Mouse (Mus musculus) megakaryocyte, embryonic 14.5 days (primary cell): ENCODE data around the gene Slc5a8. TPM values are rescaled to one million over a fixed set of nuclear protein-coding genes. Genes with fewer than 3 reads are reported as not detected.

Source experiments
- H3K27me3 ChIP-seq: replicated peaks from 2 replicates; pipeline ENCODE3; 2012; ENCODE audit warnings: inconsistent platforms
- H3K36me3 ChIP-seq: replicated peaks from 2 replicates; pipeline ENCODE3; 2012; ENCODE audit warnings: low read length, inconsistent platforms, mixed read lengths
- H3K4me1 ChIP-seq: 2 replicates; pipeline ENCODE4 v1.6.1; 2012; ENCODE audit warnings: inconsistent platforms
- H3K4me3 ChIP-seq: replicated peaks from 2 replicates; pipeline ENCODE3; 2012; ENCODE audit warnings: moderate library complexity, mild to moderate bottlenecking, inconsistent platforms
- H3K9me3 ChIP-seq: 2 replicates; pipeline ENCODE4 v1.6.1; 2012; ENCODE audit warnings: inconsistent platforms
- FLI1 ChIP-seq: IDR thresholded peaks from 2 replicates; pipeline ENCODE4 v1.6.1; 2012; ENCODE audit warnings: low read length, inconsistent platforms, mixed read lengths
- GATA1 ChIP-seq: IDR thresholded peaks from 3 replicates; pipeline ENCODE4 v1.6.1; 2012; ENCODE audit warnings: mixed read lengths, low read length, inconsistent platforms, borderline replicate concordance
- polyA plus RNA-seq: library from polyadenylated mRNA; stranded (reverse); fragments of >175 nt; gene quantifications from 2 replicates; pipeline ENCODE4 v1.2.3, GENCODE M21; 2012; ENCODE audit warnings: low replicate concordance; ENCODE audit not compliant: insufficient read depth

The Slc5a8 gene
- polyA plus RNA-seq, 1 experiment: not detected

GRCm38 (mm10) chr10:88968586-88968985, 82.8 kb downstream of the Slc5a8 start:
- Histone ChIP-seq H3K27me3 (no peaks in the 10 kb centered on the region), H3K4me3 (no peak overlapping the region), H3K36me3 (no peaks in the 10 kb centered on the region), H3K4me1 (no peaks in the 10 kb centered on the region), H3K9me3 (no peaks in the 10 kb centered on the region)
- no peak for TF ChIP-seq FLI1
- no peak for TF ChIP-seq GATA1

- Histone ChIP-seq H3K27me3 (no peaks in the 10 kb centered on the region), H3K9me3 (no peaks in the 10 kb centered on the region), H3K36me3 (no peaks in the 10 kb centered on the region), H3K4me3 (no peak overlapping the region), H3K4me1 (no peaks in the 10 kb centered on the region)
- TF ChIP-seq GATA1: no peak
- TF ChIP-seq FLI1: no peak
Measured at GRCm38 (mm10) chr10:88970951-88971725, 85.3 kb downstream of the Slc5a8 start.

GRCm38 (mm10) chr10:88978932-88979331, 93.1 kb downstream of the Slc5a8 start:
- TF ChIP-seq FLI1 (no peak), GATA1 (no peak)
- H3K36me3 ChIP-seq: no peaks in the 10 kb centered on the region
- H3K4me1 ChIP-seq: no peaks in the 10 kb centered on the region
- H3K4me3 ChIP-seq: no peak overlapping the region
- no peaks in the 10 kb centered on the region for H3K9me3 ChIP-seq
- H3K27me3 ChIP-seq: no peaks in the 10 kb centered on the region

Other genes with a start within 250 kb of the Slc5a8 start
- gene Spic, start 201.0 kb upstream of the Slc5a8 start, polyA plus RNA-seq: not detected in 2 replicates
- gene Arl1, start 155.1 kb upstream of the Slc5a8 start, polyA plus RNA-seq: 6.0 and 25.2 TPM in 2 replicates
- 1.3 TPM in 1 of 2 replicates, not detected in the other for gene Utp20, start 59.2 kb upstream of the Slc5a8 start, polyA plus RNA-seq